Mouse (Mus musculus) lung, adult 2 months (tissue): Measurements from ENCODE around the gene Gm42421. TPM values are rescaled to one million over a fixed set of nuclear protein-coding genes. Genes with fewer than 3 reads are reported as not detected.

Experiments used
- DNase-seq: peaks from one replicate; pipeline ENCODE4 v3.0.0; 2022
- H3K4me1 ChIP-seq: fragments of 200-500 bp; 2 replicates; pipeline ENCODE4 v1.6.1; 2011; ENCODE audit warnings: low read length; ENCODE audit not compliant: control insufficient read depth, insufficient read depth
- H3K4me3 ChIP-seq: fragments of 200-500 bp; replicated peaks from 2 replicates; pipeline ENCODE3; 2011; ENCODE audit warnings: low read depth, mild to moderate bottlenecking, control low read depth, low read length; ENCODE audit errors: extremely low read depth
- CTCF ChIP-seq: fragments of 200-500 bp; IDR thresholded peaks from 2 replicates; pipeline ENCODE4 v1.5.1; 2011; ENCODE audit warnings: mild to moderate bottlenecking, low read length, control low read depth; ENCODE audit not compliant: insufficient read depth
- POLR2A ChIP-seq: fragments of 200-500 bp; IDR thresholded peaks from 2 replicates; pipeline ENCODE4 v1.6.1; 2011; ENCODE audit warnings: low read depth, mild to moderate bottlenecking, control low read depth, low read length, borderline replicate concordance; ENCODE audit errors: extremely low read depth
- WGBS: fragments of 180-500 bp; shearing (Covaris S2); methylation state at CpG from one replicate; pipeline ENCODE4 v1.1.7; 2018; 5-methylcytosine and 5-hydroxymethylcytosine counted together
- polyA plus RNA-seq: library from polyadenylated mRNA; depleted of rRNA; stranded (reverse); fragments of >200 nt; gene quantifications from 2 replicates; pipeline ENCODE4 v1.2.3, GENCODE M21; 2012; rRNA removed

Gm42421 gene
- polyA plus RNA-seq: not detected in 2 replicates

GRCm38 (mm10) chr5:143927875-143928274, at the start of gene Gm42421:
TSS of gene Gm42421 (plus strand) at chr5:143928175.
- TF ChIP-seq POLR2A (no peak), CTCF (no peak)
- DNase-seq: no peak
- WGBS: 95% methylated on average over 8 of the region's 8 CpGs
- H3K4me3 ChIP-seq: no peak within 1 kb of the TSS
- H3K4me1 ChIP-seq: no peaks in the 10 kb centered on the region

- H3K4me3 ChIP-seq: no peak overlapping the region
- 97% methylated on average over 3 of the region's 3 CpGs for WGBS
- TF ChIP-seq POLR2A (no peak), CTCF (no peak)
These were observed 42.7 kb upstream of the Gm42421 start for GRCm38 (mm10) chr5:143885274-143885673.

GRCm38 (mm10) chr5:143890741-143891140, 37.2 kb upstream of the Gm42421 start:
- DNase-seq: no peak
- 73% methylated on average over 6 of the region's 6 CpGs for WGBS
- no peak for TF ChIP-seq POLR2A
- TF ChIP-seq CTCF: no peak
- no peak overlapping the region for H3K4me3 ChIP-seq
- no peaks in the 10 kb centered on the region for H3K4me1 ChIP-seq

More at GRCm38 (mm10) chr5:143885274-143885673, 42.7 kb upstream of the Gm42421 start:
- H3K4me1 ChIP-seq: no peaks in the 10 kb centered on the region
- DNase-seq: no peak

GRCm38 (mm10) chr5:143892255-143892886, 35.6 kb upstream of the Gm42421 start:
- no peak overlapping the region for H3K4me3 ChIP-seq
- no peak for DNase-seq
- TF ChIP-seq CTCF (no peak), POLR2A (no peak)
- H3K4me1 ChIP-seq: no peaks in the 10 kb centered on the region
- 74% methylated on average over 9 of the region's 9 CpGs for WGBS

- TF ChIP-seq CTCF (no peak), POLR2A (no peak)
- Histone ChIP-seq H3K4me3 (no peak overlapping the region), H3K4me1 (no peaks in the 10 kb centered on the region)
- DNase-seq: no peak
- 53% methylated on average over 5 of the region's 5 CpGs for WGBS
These were observed 34.6 kb upstream of the Gm42421 start for GRCm38 (mm10) chr5:143893396-143893795.

GRCm38 (mm10) chr5:143897635-143898330, 30.2 kb upstream of the Gm42421 start, which contains the start of gene Ankrd61:
TSS of gene Ankrd61 (minus strand) at chr5:143897685.
- 85% methylated on average over 14 of the region's 14 CpGs for WGBS
- DNase-seq: no peak
- TF ChIP-seq POLR2A (no peak), CTCF (no peak)
- H3K4me3 ChIP-seq: no peak within 1 kb of the TSS
- H3K4me1 ChIP-seq: no peaks in the 10 kb centered on the region

GRCm38 (mm10) chr5:143902111-143902510, 25.9 kb upstream of the Gm42421 start:
- 58% methylated on average over 3 of the region's 3 CpGs for WGBS
- no peak for TF ChIP-seq CTCF
- no peak for TF ChIP-seq POLR2A
- H3K4me3 ChIP-seq: no peak overlapping the region
- no peaks in the 10 kb centered on the region for H3K4me1 ChIP-seq
- DNase-seq: no peak

GRCm38 (mm10) chr5:143903813-143904212, 24.2 kb upstream of the Gm42421 start:
- 84% methylated on average over 4 of the region's 4 CpGs for WGBS

GRCm38 (mm10) chr5:143906429-143906828, 21.5 kb upstream of the Gm42421 start:
- DNase-seq: no peak
- Histone ChIP-seq H3K4me1 (peaks cover 3% of the 10 kb centered on the region; the same call in 1 of the 2 replicates), H3K4me3 (no peak overlapping the region)
- WGBS: 81% methylated on average over 8 of the region's 8 CpGs
- no peak for TF ChIP-seq POLR2A
- TF ChIP-seq CTCF: no peak

More at GRCm38 (mm10) chr5:143903813-143904212, 24.2 kb upstream of the Gm42421 start:
- no peak for TF ChIP-seq POLR2A
- TF ChIP-seq CTCF: no peak
- DNase-seq: no peak
- Histone ChIP-seq H3K4me3 (no peak overlapping the region), H3K4me1 (0 out of 2 replicates have a peak, but pooled peaks cover 3% of the 10 kb centered on the region)

- WGBS: 2% methylated on average over 9 of the region's 9 CpGs
- Histone ChIP-seq H3K4me3 (peak overlapping the region; percentile 99), H3K4me1 (peaks cover 3% of the 10 kb centered on the region; the same call in 1 of the 2 replicates)
- TF ChIP-seq CTCF (no peak), POLR2A (no peak)
- no peak for DNase-seq
These were observed 19.0 kb upstream of the Gm42421 start for GRCm38 (mm10) chr5:143908926-143909325.
